Mouse (Mus musculus): ENCODE data around the gene Dchs2. TPM values are rescaled to one million over a fixed set of nuclear protein-coding genes. Genes with fewer than 3 reads are reported as not detected.

Gene Dchs2
- total and polyA plus RNA-seq, 2 experiments from 2014 or later: 0.48 to 8.5 TPM

- Histone ChIP-seq H3K9ac (no peak overlapping the region), H3K4me3 (ENCODE audit: low read depth, low read length) (no peak overlapping the region), H3K27ac (ENCODE audit: low read depth, low read length) (no peak overlapping the region), H3K36me3 (ENCODE audit: insufficient read depth) (no peaks in the 10 kb centered on the region), H3K9me3 (ENCODE audit: low read length) (no peaks in the 10 kb centered on the region), H3K4me1 (ENCODE audit: insufficient read depth) (no peaks in the 10 kb centered on the region), H3K27me3 (ENCODE audit: insufficient read depth, low read length) (no peaks in the 10 kb centered on the region), H3K4me2 (ENCODE audit: low read depth) (no peak overlapping the region)
- ATAC-seq: peak; percentile 53
- DNase-seq: no peak
- WGBS: 31% methylated on average over 1 of the region's 1 CpGs
- no peak for TF ChIP-seq CTCF (IDR thresholded peaks at IDR 0.05; ENCODE audit: low read depth)
These were observed 64.7 kb downstream of the Dchs2 start for GRCm38 (mm10) chr3:83192401-83192800.

GRCm38 (mm10) chr3:83194911-83195310 is 67.2 kb downstream of the Dchs2 start:
- H3K27ac ChIP-seq (ENCODE audit: low read depth, low read length): no peak overlapping the region
- WGBS: 71% methylated on average over 5 of the region's 5 CpGs
- no peak for ATAC-seq

GRCm38 (mm10) chr3:83201286-83201980 is 73.7 kb downstream of the Dchs2 start:
- Histone ChIP-seq H3K27me3 (ENCODE audit: insufficient read depth, low read length) (no peaks in the 10 kb centered on the region), H3K36me3 (ENCODE audit: insufficient read depth) (no peaks in the 10 kb centered on the region), H3K27ac (ENCODE audit: low read depth, low read length) (no peak overlapping the region), H3K4me3 (ENCODE audit: low read depth, low read length) (no peak overlapping the region), H3K4me1 (ENCODE audit: insufficient read depth) (no peaks in the 10 kb centered on the region), H3K9me3 (ENCODE audit: low read length) (no peaks in the 10 kb centered on the region), H3K9ac (no peak overlapping the region), H3K4me2 (ENCODE audit: low read depth) (no peak overlapping the region)
- 69% methylated on average over 4 of the region's 4 CpGs for WGBS
- DNase-seq (no peak), ATAC-seq (no peak)
- no peak for TF ChIP-seq CTCF (IDR thresholded peaks at IDR 0.05; ENCODE audit: low read depth)

More at GRCm38 (mm10) chr3:83194911-83195310, 67.2 kb downstream of the Dchs2 start:
- Histone ChIP-seq H3K27me3 (ENCODE audit: insufficient read depth, low read length) (no peaks in the 10 kb centered on the region), H3K4me1 (ENCODE audit: insufficient read depth) (no peaks in the 10 kb centered on the region), H3K4me2 (ENCODE audit: low read depth) (no peak overlapping the region), H3K9ac (no peak overlapping the region), H3K36me3 (ENCODE audit: insufficient read depth) (no peaks in the 10 kb centered on the region), H3K4me3 (ENCODE audit: low read depth, low read length) (no peak overlapping the region), H3K9me3 (ENCODE audit: low read length) (no peaks in the 10 kb centered on the region)
- no peak for TF ChIP-seq CTCF (IDR thresholded peaks at IDR 0.05; ENCODE audit: low read depth)
- no peak for DNase-seq

DNA sequence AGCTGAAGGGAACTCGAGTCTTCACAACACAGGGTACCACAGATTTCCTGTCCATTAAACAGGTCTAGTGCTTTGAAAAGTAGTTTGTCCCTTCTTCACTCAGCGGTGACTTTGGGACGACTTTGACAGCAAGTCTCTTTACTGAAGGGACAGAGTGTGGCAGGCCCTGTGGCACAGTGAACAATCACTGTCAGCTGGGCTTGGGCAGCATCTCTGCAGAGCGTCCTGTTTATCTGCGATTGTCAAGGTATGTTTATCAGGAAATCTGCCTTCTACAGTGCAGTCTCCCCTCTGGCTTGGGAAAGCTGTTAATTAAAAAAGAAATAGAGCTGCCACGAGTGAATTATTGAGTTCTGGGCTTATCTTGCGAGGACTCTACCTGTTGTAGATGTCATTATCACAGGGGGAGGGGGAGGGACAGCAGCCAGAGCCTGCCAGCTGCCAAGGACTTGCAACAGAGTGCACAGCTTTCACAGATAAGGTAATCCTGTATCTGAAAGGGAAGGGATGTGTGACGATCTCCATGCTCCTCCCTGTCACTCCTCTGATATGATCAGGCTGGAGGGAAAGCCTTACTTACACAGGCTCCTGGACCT is 77.4 kb downstream of the Dchs2 start:
- no peak for TF ChIP-seq CTCF (IDR thresholded peaks at IDR 0.05; ENCODE audit: low read depth)
- Histone ChIP-seq H3K9me3 (ENCODE audit: low read length) (no peaks in the 10 kb centered on the region), H3K4me1 (ENCODE audit: insufficient read depth) (no peaks in the 10 kb centered on the region), H3K27ac (ENCODE audit: low read depth, low read length) (no peak overlapping the region), H3K4me2 (ENCODE audit: low read depth) (no peak overlapping the region), H3K27me3 (ENCODE audit: insufficient read depth, low read length) (no peaks in the 10 kb centered on the region), H3K36me3 (ENCODE audit: insufficient read depth) (no peaks in the 10 kb centered on the region), H3K4me3 (ENCODE audit: low read depth, low read length) (no peak overlapping the region), H3K9ac (no peak overlapping the region)
- 61% methylated on average over 8 of the region's 8 CpGs for WGBS
- no peak for ATAC-seq
- no peak for DNase-seq

GRCm38 (mm10) chr3:83209646-83210045 is 81.9 kb downstream of the Dchs2 start:
- TF ChIP-seq CTCF (IDR thresholded peaks at IDR 0.05; ENCODE audit: low read depth): no peak
- no peak for DNase-seq
- Histone ChIP-seq H3K9ac (no peak overlapping the region), H3K4me3 (ENCODE audit: low read depth, low read length) (no peak overlapping the region), H3K9me3 (ENCODE audit: low read length) (no peaks in the 10 kb centered on the region), H3K4me1 (ENCODE audit: insufficient read depth) (peaks cover 4% of the 10 kb centered on the region), H3K4me2 (ENCODE audit: low read depth) (no peak overlapping the region), H3K27ac (ENCODE audit: low read depth, low read length) (no peak overlapping the region), H3K36me3 (ENCODE audit: insufficient read depth) (no peaks in the 10 kb centered on the region), H3K27me3 (ENCODE audit: insufficient read depth, low read length) (no peaks in the 10 kb centered on the region)
- 67% methylated on average over 9 of the region's 9 CpGs for WGBS
- ATAC-seq: no peak

DNA sequence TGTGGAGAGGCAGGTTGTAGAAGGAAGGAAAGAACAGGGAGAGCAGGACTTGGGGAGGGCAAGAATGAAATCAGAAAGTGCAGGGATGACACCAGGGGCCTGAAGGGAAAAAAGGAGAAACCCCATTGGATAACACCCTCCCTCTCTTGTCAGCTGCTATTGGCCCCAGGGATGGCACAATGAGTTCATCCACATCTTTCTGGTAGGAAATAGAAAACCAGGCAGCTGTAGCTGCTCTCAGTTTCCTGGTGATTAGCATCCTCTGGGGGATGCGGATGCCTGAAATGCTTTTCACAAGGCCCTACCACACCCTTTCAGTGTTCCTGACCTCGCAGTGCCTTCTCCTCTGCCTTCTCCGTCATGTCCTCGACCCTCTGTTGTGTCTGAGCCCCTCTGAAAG is 82.5 kb downstream of the Dchs2 start:
- H3K27ac ChIP-seq (ENCODE audit: low read depth, low read length): no peak overlapping the region
- H3K4me3 ChIP-seq (ENCODE audit: low read depth, low read length): no peak overlapping the region
- no peaks in the 10 kb centered on the region for H3K27me3 ChIP-seq (ENCODE audit: insufficient read depth, low read length)
- WGBS: 80% methylated on average over 4 of the region's 4 CpGs
- H3K9ac ChIP-seq: no peak overlapping the region
- no peaks in the 10 kb centered on the region for H3K36me3 ChIP-seq (ENCODE audit: insufficient read depth)
- no peak for DNase-seq
- no peak for TF ChIP-seq CTCF (IDR thresholded peaks at IDR 0.05; ENCODE audit: low read depth)
- H3K9me3 ChIP-seq (ENCODE audit: low read length): no peaks in the 10 kb centered on the region
- no peak for ATAC-seq
- H3K4me2 ChIP-seq (ENCODE audit: low read depth): no peak overlapping the region
- peaks cover 4% of the 10 kb centered on the region for H3K4me1 ChIP-seq (ENCODE audit: insufficient read depth)

- DNase-seq: no peak
- no peak for ATAC-seq
- WGBS: 86% methylated on average over 5 of the region's 5 CpGs
- H3K4me1 ChIP-seq (ENCODE audit: insufficient read depth): peaks cover 4% of the 10 kb centered on the region
- peak overlapping the region; percentile 47 for H3K27ac ChIP-seq (ENCODE audit: low read depth, low read length)
- H3K4me2 ChIP-seq (ENCODE audit: low read depth): no peak overlapping the region
- no peaks in the 10 kb centered on the region for H3K27me3 ChIP-seq (ENCODE audit: insufficient read depth, low read length)
- no peak overlapping the region for H3K4me3 ChIP-seq (ENCODE audit: low read depth, low read length)
- no peaks in the 10 kb centered on the region for H3K36me3 ChIP-seq (ENCODE audit: insufficient read depth)
- no peak overlapping the region for H3K9ac ChIP-seq
- TF ChIP-seq CTCF (IDR thresholded peaks at IDR 0.05; ENCODE audit: low read depth): no peak
- no peaks in the 10 kb centered on the region for H3K9me3 ChIP-seq (ENCODE audit: low read length)
These were observed 84.2 kb downstream of the Dchs2 start for GRCm38 (mm10) chr3:83211939-83212338.

All from forebrain, postnatal 0 days (tissue).